Mouse (Mus musculus): ENCODE data around the gene F2r. TPM values are rescaled to one million over a fixed set of nuclear protein-coding genes. Genes with fewer than 3 reads are reported as not detected.

Gene F2r
- total RNA-seq, 1 experiment, result 113 TPM

DNA sequence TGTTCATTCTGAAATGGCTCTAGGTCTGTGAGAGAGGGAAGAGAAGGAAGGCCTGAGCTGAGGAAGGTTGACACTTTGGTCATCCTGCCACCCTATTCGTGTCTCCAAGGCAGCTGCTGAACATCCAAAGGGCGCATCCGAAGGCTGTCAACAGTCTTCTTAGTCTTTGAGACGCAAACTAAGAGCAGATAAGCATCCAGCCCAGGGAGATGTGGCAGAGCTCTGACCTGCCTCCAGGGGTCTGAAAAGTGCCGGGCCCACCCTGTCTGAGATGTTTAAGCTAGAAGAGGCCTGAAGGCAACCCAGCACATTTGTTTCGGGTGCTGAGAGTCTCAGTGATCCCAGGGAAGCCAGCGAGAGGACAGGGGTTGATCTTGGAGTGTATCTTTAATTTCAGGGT, 61.0 kb downstream of the F2r start:
- Histone ChIP-seq H3K9ac (ENCODE audit: insufficient read depth, low read depth, low read length, poor library complexity, severe bottlenecking) (no peak overlapping the region), H3K36me3 (ENCODE audit: control insufficient read depth, insufficient read depth, low read length, poor library complexity, severe bottlenecking) (no peaks in the 10 kb centered on the region), H3K4me1 (ENCODE audit: control insufficient read depth in 2 of 2, insufficient read depth in 2 of 2, low read length in 2 of 2, poor library complexity in 1 of 2) (peaks cover 0 to 2% of the 10 kb centered on the region in 2 experiments; a peak in 1 of 4 replicates), H3K27ac (ENCODE audit: insufficient read depth, low read depth, low read length, poor library complexity, severe bottlenecking) (no peak overlapping the region), H3K9me3 (ENCODE audit: control insufficient read depth, insufficient read depth, low read depth, low read length) (no peaks in the 10 kb centered on the region), H3K4me3 (ENCODE audit: insufficient read depth in 1 of 2, low read depth in 1 of 2, low read length in 2 of 2, poor library complexity in 1 of 2, severe bottlenecking in 1 of 2) (no peak overlapping the region)
- in situ Hi-C loops (cut with MboI; ENCODE audit: low sequenced_read_pairs in 2 of 2, unreplicated experiment in 2 of 2), result loop anchor here in 1 of 2 experiments (10.0 to 25.0 kb wide), 2 partner anchors 167 to 405 kb away; no protein-coding TSS in a partner anchor
- TF ChIP-seq HCFC1 (IDR thresholded peaks at IDR 0.05; ENCODE audit: borderline replicate concordance, insufficient read depth, low read length), result no peak
- no peak for TF ChIP-seq ZC3H11A (IDR thresholded peaks at IDR 0.05; ENCODE audit: borderline replicate concordance, low read depth, low read length)
- TF ChIP-seq CHD2 (IDR thresholded peaks at IDR 0.05; ENCODE audit: low read depth, low read length), result no peak
- no peak for TF ChIP-seq MAFK (IDR thresholded peaks at IDR 0.05; ENCODE audit: insufficient read depth, low read depth, low read length)
- TF ChIP-seq ZNF384 (IDR thresholded peaks at IDR 0.05; ENCODE audit: low read depth, low read length), result no peak
- DNase-seq (ENCODE audit: low read depth, low spot score), result no peak

- H3K27ac ChIP-seq (ENCODE audit: insufficient read depth, low read depth, low read length, poor library complexity, severe bottlenecking), result no peak overlapping the region
- in situ Hi-C loops (cut with MboI; ENCODE audit: low sequenced_read_pairs in 2 of 2, unreplicated experiment in 2 of 2), result loop anchor here in 1 of 2 experiments (10.0 to 25.0 kb wide), 2 partner anchors 171 to 408 kb away; no protein-coding TSS in a partner anchor
- no peaks in the 10 kb centered on the region for H3K36me3 ChIP-seq (ENCODE audit: control insufficient read depth, insufficient read depth, low read length, poor library complexity, severe bottlenecking)
- no peak overlapping the region for H3K9ac ChIP-seq (ENCODE audit: insufficient read depth, low read depth, low read length, poor library complexity, severe bottlenecking)
- peaks cover 2 to 3% of the 10 kb centered on the region in 2 experiments; a peak in 1 of 4 replicates for H3K4me1 ChIP-seq (ENCODE audit: control insufficient read depth in 2 of 2, insufficient read depth in 2 of 2, low read length in 2 of 2, poor library complexity in 1 of 2)
- no peak for DNase-seq (ENCODE audit: low read depth, low spot score)
- no peaks in the 10 kb centered on the region for H3K9me3 ChIP-seq (ENCODE audit: control insufficient read depth, insufficient read depth, low read depth, low read length)
- H3K4me3 ChIP-seq (ENCODE audit: insufficient read depth in 1 of 2, low read depth in 1 of 2, low read length in 2 of 2, poor library complexity in 1 of 2, severe bottlenecking in 1 of 2), result no peak overlapping the region
- TF ChIP-seq ZC3H11A (IDR thresholded peaks at IDR 0.05; ENCODE audit: borderline replicate concordance, low read depth, low read length), result no peak
- no peak for TF ChIP-seq HCFC1 (IDR thresholded peaks at IDR 0.05; ENCODE audit: borderline replicate concordance, insufficient read depth, low read length)
- TF ChIP-seq ZNF384 (IDR thresholded peaks at IDR 0.05; ENCODE audit: low read depth, low read length), result no peak
These were observed 64.3 kb downstream of the F2r start for GRCm38 (mm10) chr13:95553885-95554492.

Other genes starting within 250 kb of the F2r start
- gene Aggf1, start 243.1 kb downstream of the F2r start, total RNA-seq (2012; rRNA removed), result 40.7 and 50.1 TPM in 2 replicates
- gene Crhbp, start 173.6 kb downstream of the F2r start, total RNA-seq (2012; rRNA removed), result 0.49 and 0.53 TPM in 2 replicates
- gene S100z, start 139.8 kb downstream of the F2r start, total RNA-seq (2012; rRNA removed), result not detected in 2 replicates
- gene F2rl1, start 93.3 kb downstream of the F2r start, total RNA-seq (2012; rRNA removed), result 51.7 and 107 TPM in 2 replicates
- gene F2rl2, start 78.4 kb upstream of the F2r start, total RNA-seq (2012; rRNA removed), result 0.21 and 0.27 TPM in 2 replicates